Mouse (Mus musculus) E14TG2a.4 (cell line): ENCODE measurements around the gene Polg.
A peak's percentile ranks its signal among the peaks of the same experiment; 100 is the strongest.

Experiments used
- H3K27me3 ChIP-seq: 2 replicates; pipeline ENCODE4 v1.6.1; 2014; ENCODE audit warnings: low read length, control low read depth; ENCODE audit not compliant: insufficient read depth
- H3K36me3 ChIP-seq: 2 replicates; pipeline ENCODE4 v1.6.1; 2014; ENCODE audit warnings: low read length, control low read depth; ENCODE audit not compliant: insufficient read depth
- H3K4me1 ChIP-seq: replicated peaks from 2 replicates; pipeline ENCODE4 v1.6.1; 2014; ENCODE audit warnings: low read depth, low read length, control low read depth
- H3K4me3 ChIP-seq: replicated peaks from 2 replicates; pipeline ENCODE4 v1.5.1; 2014; ENCODE audit warnings: mild to moderate bottlenecking, low read length
- H3K9me3 ChIP-seq: 2 replicates; pipeline ENCODE4 v1.6.1; 2014; ENCODE audit warnings: low read length, control low read depth
- CTCF ChIP-seq: conservative IDR thresholded peaks from 2 replicates; pipeline ENCODE4 v1.5.1; 2014; ENCODE audit warnings: low read length
- NANOG ChIP-seq: IDR thresholded peaks from 2 replicates; pipeline ENCODE4 v1.6.1; 2014; ENCODE audit warnings: borderline replicate concordance, low read length, mixed read lengths
- POU5F1 ChIP-seq: IDR thresholded peaks from 2 replicates; pipeline ENCODE4 v1.6.1; 2014; ENCODE audit warnings: low read length, borderline replicate concordance

The Polg gene

GRCm38 (mm10) chr7:79466053-79466901 is at the start of gene Polg:
Gene Polg, minus strand, starts transcription at chr7:79466362.
- peaks cover 80% of the 10 kb centered on the region for H3K4me1 ChIP-seq
- H3K36me3 ChIP-seq, result peaks cover 39% of the 10 kb centered on the region
- TF ChIP-seq NANOG, result no peak
- TF ChIP-seq POU5F1, result no peak
- no peak for TF ChIP-seq CTCF
- H3K9me3 ChIP-seq, result no peaks in the 10 kb centered on the region
- H3K27me3 ChIP-seq, result peaks cover 22% of the 10 kb centered on the region
- peak within 1 kb of the TSS; percentile 90 for H3K4me3 ChIP-seq

- H3K4me1 ChIP-seq, result peaks cover 28% of the 10 kb centered on the region
- no peaks in the 10 kb centered on the region for H3K9me3 ChIP-seq
- TF ChIP-seq CTCF, result no peak
- TF ChIP-seq NANOG, result no peak
- no peak for TF ChIP-seq POU5F1
- no peaks in the 10 kb centered on the region for H3K36me3 ChIP-seq
- peaks cover 98% of the 10 kb centered on the region for H3K27me3 ChIP-seq
- H3K4me3 ChIP-seq, result peak overlapping the region; percentile 75
Measured at GRCm38 (mm10) chr7:79515861-79516260, 49.7 kb upstream of the Polg start.

GRCm38 (mm10) chr7:79515221-79515743 is 49.1 kb upstream of the Polg start:
- H3K36me3 ChIP-seq, result no peaks in the 10 kb centered on the region

GRCm38 (mm10) chr7:79514361-79514881 is 48.3 kb upstream of the Polg start:
- H3K36me3 ChIP-seq, result no peaks in the 10 kb centered on the region

More at GRCm38 (mm10) chr7:79515221-79515743, 49.1 kb upstream of the Polg start:
- H3K4me3 ChIP-seq, result peak overlapping the region; percentile 75
- no peaks in the 10 kb centered on the region for H3K9me3 ChIP-seq
- peaks cover 98% of the 10 kb centered on the region for H3K27me3 ChIP-seq
- H3K4me1 ChIP-seq, result peaks cover 25% of the 10 kb centered on the region
- no peak for TF ChIP-seq NANOG
- TF ChIP-seq CTCF, result no peak
- no peak for TF ChIP-seq POU5F1

GRCm38 (mm10) chr7:79513466-79513865 is 47.3 kb upstream of the Polg start:
- Histone ChIP-seq H3K27me3 (peaks cover 98% of the 10 kb centered on the region), H3K36me3 (no peaks in the 10 kb centered on the region), H3K9me3 (no peaks in the 10 kb centered on the region), H3K4me1 (peaks cover 34% of the 10 kb centered on the region), H3K4me3 (no peak overlapping the region)
- no peak for TF ChIP-seq NANOG

More at GRCm38 (mm10) chr7:79514361-79514881, 48.3 kb upstream of the Polg start:
- no peaks in the 10 kb centered on the region for H3K9me3 ChIP-seq
- H3K4me1 ChIP-seq, result peaks cover 28% of the 10 kb centered on the region
- peaks cover 98% of the 10 kb centered on the region for H3K27me3 ChIP-seq
- no peak for TF ChIP-seq CTCF
- no peak for TF ChIP-seq NANOG
- no peak for TF ChIP-seq POU5F1
- peak overlapping the region; percentile 75; the same call in 1 of the 2 replicates for H3K4me3 ChIP-seq

- Histone ChIP-seq H3K27me3 (peaks cover 98% of the 10 kb centered on the region), H3K36me3 (no peaks in the 10 kb centered on the region), H3K4me1 (peaks cover 44% of the 10 kb centered on the region), H3K4me3 (no peak overlapping the region), H3K9me3 (no peaks in the 10 kb centered on the region)
- no peak for TF ChIP-seq NANOG
- no peak for TF ChIP-seq CTCF
- TF ChIP-seq POU5F1, result no peak
Measured at GRCm38 (mm10) chr7:79512496-79512895, 46.3 kb upstream of the Polg start.

GRCm38 (mm10) chr7:79511656-79512055 is 45.5 kb upstream of the Polg start:
- Histone ChIP-seq H3K36me3 (no peaks in the 10 kb centered on the region), H3K4me3 (no peak overlapping the region), H3K4me1 (peaks cover 52% of the 10 kb centered on the region), H3K9me3 (no peaks in the 10 kb centered on the region), H3K27me3 (peaks cover 98% of the 10 kb centered on the region)
- TF ChIP-seq NANOG, result no peak
- TF ChIP-seq CTCF, result no peak
- TF ChIP-seq POU5F1, result no peak

- TF ChIP-seq CTCF (no peak), POU5F1 (no peak), NANOG (no peak)
- Histone ChIP-seq H3K4me3 (no peak overlapping the region), H3K27me3 (peaks cover 98% of the 10 kb centered on the region), H3K9me3 (no peaks in the 10 kb centered on the region), H3K4me1 (peaks cover 57% of the 10 kb centered on the region), H3K36me3 (no peaks in the 10 kb centered on the region)
Measured at GRCm38 (mm10) chr7:79511181-79511580, 45.0 kb upstream of the Polg start.
